Mouse (Mus musculus): ENCODE results near the gene Ndfip2. TPM values are rescaled to one million over a fixed set of nuclear protein-coding genes. Genes with fewer than 3 reads are reported as not detected.
A peak's percentile ranks its signal among the peaks of the same experiment; 100 is the strongest.

Ndfip2 gene
- polyA plus RNA-seq, 1 experiment from 2014 or later, result 120 TPM

DNA sequence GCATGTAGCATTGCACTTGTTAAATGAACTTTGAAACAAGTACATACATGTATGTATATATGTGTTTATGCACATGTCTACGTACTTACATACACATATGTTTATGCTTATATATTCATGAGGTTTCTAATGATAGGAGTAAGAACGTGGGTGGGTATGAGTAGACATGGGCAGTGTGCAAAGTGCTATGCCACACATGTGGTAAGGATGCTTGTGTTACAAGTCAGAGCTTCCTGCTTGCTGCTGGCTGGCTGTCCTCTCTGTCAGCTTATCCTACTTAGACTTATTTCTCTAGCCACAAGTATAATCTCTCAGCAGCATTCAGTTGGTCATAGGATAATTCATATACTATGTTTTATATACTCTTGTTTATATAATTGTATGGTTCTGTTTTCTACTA lies 29.6 kb downstream of the Ndfip2 start:
- no peak overlapping the region for H3K9ac ChIP-seq (replicated peaks)
- H3K4me3 ChIP-seq (replicated peaks), result no peak overlapping the region
- no peaks in the 10 kb centered on the region for H3K27me3 ChIP-seq (replicated peaks)
- no peaks in the 10 kb centered on the region for H3K9me3 ChIP-seq (replicated peaks)
- no peak overlapping the region for H3K4me2 ChIP-seq
- ATAC-seq (ENCODE audit: low FRiP score), result no peak
- peaks cover 19% of the 10 kb centered on the region; the same call in 1 of the 2 replicates for H3K36me3 ChIP-seq
- no peak overlapping the region for H3K27ac ChIP-seq (replicated peaks)
- H3K4me1 ChIP-seq, result 0 out of 2 replicates have a peak, but pooled peaks cover 3% of the 10 kb centered on the region
- whole genome bisulfite sequencing, result 96% methylated on average over 2 of the region's 2 CpGs

DNA sequence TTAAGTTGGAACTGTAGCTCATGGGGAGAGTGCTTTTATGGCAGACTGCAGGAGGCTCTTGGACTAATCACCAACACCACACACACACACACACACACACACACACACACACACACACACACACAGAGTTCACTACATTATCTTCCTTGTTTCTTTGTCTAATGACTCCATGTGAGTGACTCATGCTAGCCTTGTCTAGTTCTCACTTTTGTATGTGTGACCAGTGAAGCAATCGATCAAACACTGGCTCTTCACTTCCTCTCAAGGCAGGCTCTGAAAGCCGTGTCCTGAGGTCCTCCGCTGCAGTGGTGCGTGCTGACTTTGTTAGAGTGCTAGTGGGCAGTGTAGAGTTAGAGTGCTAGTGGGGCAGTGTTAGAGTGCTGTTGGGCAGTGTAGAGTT lies 30.2 kb downstream of the Ndfip2 start:
- no peak overlapping the region for H3K4me2 ChIP-seq
- no peaks in the 10 kb centered on the region for H3K27me3 ChIP-seq (replicated peaks)
- ATAC-seq (ENCODE audit: low FRiP score), result no peak
- no peaks in the 10 kb centered on the region for H3K9me3 ChIP-seq (replicated peaks)
- peaks cover 19% of the 10 kb centered on the region; the same call in 1 of the 2 replicates for H3K36me3 ChIP-seq
- WGBS, result 96% methylated on average over 4 of the region's 4 CpGs
- no peak overlapping the region for H3K4me3 ChIP-seq (replicated peaks)
- H3K9ac ChIP-seq (replicated peaks), result no peak overlapping the region
- 0 out of 2 replicates have a peak, but pooled peaks cover 3% of the 10 kb centered on the region for H3K4me1 ChIP-seq
- no peak overlapping the region for H3K27ac ChIP-seq (replicated peaks)

DNA sequence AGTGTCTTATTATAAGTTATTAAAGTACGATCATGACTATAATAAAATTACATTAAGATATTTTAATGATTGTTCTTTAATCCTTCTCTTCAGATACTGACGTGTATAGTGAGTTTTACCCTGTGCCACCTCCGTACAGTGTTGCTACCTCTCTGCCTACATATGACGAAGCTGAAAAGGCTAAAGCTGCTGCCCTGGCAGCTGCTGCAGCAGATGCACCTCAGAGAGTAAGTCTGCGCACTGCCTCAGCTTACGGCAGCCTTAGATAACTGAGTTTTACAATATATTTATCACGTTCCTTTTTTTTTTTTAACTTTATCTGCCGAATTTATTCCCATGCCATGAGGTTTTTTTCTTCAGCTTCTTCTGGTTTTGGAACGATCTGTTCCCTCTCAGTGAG lies 33.8 kb downstream of the Ndfip2 start:
- Histone ChIP-seq H3K27me3 (replicated peaks) (no peaks in the 10 kb centered on the region), H3K4me3 (replicated peaks) (no peak overlapping the region), H3K4me1 (no peaks in the 10 kb centered on the region), H3K36me3 (peaks cover 23% of the 10 kb centered on the region; the same call in 1 of the 2 replicates), H3K27ac (replicated peaks) (no peak overlapping the region), H3K9me3 (replicated peaks) (no peaks in the 10 kb centered on the region), H3K9ac (replicated peaks) (no peak overlapping the region), H3K4me2 (no peak overlapping the region)
- ATAC-seq (ENCODE audit: low FRiP score), result no peak
- WGBS, result 93% methylated on average over 9 of the region's 9 CpGs

DNA sequence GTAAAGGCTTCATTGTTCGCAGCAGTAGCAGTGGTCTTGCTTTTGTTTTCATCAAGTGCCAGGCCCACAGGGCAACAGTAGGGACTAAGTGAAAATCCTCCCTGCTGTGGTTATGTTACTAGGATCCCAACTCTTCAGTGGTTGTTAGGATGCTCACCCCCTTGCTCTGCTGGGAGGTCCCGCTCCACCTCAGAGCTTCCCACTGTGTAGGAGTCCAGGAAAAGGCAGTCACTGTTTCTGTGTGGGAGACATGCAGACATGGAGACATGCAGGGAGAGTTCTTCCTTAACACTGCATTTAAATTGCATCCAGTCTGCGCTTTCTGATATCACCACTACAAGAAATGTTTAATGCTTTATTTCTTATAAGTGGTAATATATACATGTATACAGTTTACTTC lies 35.4 kb downstream of the Ndfip2 start:
- Histone ChIP-seq H3K27ac (replicated peaks) (no peak overlapping the region), H3K4me3 (replicated peaks) (no peak overlapping the region), H3K27me3 (replicated peaks) (no peaks in the 10 kb centered on the region), H3K4me1 (no peaks in the 10 kb centered on the region), H3K9me3 (replicated peaks) (no peaks in the 10 kb centered on the region), H3K9ac (replicated peaks) (no peak overlapping the region), H3K36me3 (peaks cover 16% of the 10 kb centered on the region; the same call in 1 of the 2 replicates), H3K4me2 (no peak overlapping the region)
- ATAC-seq (ENCODE audit: low FRiP score), result no peak
- 86% methylated on average over 3 of the region's 3 CpGs for WGBS

DNA sequence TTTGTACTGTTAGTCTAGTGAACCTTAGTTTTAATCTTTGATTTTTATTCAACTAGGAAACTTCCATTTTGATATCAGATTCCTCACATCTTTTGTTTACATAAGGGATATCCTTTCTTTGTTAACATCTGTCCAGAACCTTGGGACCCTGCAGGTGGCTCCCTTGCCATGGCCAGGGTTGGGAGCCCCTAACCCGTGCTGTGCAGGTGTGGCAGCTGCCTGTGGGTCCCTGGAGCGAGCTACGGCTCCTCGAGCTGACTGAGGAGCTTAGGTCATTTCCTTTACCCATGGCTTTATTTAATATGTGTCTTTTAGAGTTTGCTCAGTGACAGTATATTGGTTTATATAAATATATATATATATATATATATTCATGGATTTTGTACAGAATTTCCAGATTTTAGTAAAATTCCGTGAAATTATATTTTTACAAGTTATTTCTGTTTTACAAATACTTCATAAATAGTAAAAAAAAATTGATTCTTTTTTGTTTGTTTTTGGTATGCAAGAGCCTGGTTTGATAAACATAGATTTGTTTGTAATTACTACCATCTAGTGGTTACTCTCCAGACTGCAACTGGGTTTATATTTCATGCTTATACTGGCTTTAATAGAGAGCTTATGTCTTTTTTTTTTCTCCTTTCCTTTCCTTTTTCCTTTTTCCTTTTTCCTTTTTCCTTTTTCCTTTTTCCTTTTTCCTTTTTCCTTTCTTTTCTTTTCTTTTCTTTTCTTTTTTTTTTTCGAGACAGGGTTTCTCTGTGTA lies 37.6 kb downstream of the Ndfip2 start:
- Histone ChIP-seq H3K27ac (replicated peaks) (no peak overlapping the region), H3K9me3 (replicated peaks) (no peaks in the 10 kb centered on the region), H3K9ac (replicated peaks) (no peak overlapping the region), H3K27me3 (replicated peaks) (no peaks in the 10 kb centered on the region), H3K4me1 (no peaks in the 10 kb centered on the region), H3K4me2 (no peak overlapping the region), H3K36me3 (peaks cover 12% of the 10 kb centered on the region; the same call in 1 of the 2 replicates), H3K4me3 (replicated peaks) (no peak overlapping the region)
- ATAC-seq (ENCODE audit: low FRiP score), result no peak; the same call in 1 of the 2 replicates
- WGBS, result 62% methylated on average over 6 of the region's 6 CpGs

DNA sequence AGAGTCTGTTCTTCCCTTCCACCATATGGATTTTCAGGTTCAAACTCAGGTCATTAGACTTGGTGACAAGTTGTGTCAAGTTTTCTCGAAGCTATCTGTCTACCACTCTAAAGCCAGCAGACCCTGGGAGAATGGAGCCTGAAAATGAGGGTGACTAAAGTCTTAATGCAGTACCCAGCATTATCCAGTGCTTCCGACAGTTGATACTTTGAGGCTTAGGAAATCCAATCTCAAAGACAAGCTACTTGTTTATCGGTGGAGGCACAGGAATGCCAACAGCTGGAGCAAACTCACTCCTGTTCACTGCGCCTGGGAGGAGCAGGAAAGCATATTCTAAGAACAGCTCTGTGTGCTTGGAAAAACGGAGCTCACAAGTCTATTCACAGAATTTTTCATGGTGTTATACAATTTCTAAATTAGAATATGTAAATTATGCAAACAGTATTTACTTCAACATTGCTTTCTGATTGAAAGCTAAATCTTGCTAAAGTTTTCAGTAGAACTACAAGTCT lies 41.4 kb downstream of the Ndfip2 start:
- WGBS, result 82% methylated on average over 5 of the region's 5 CpGs
- Histone ChIP-seq H3K9me3 (replicated peaks) (no peaks in the 10 kb centered on the region), H3K27ac (replicated peaks) (no peak overlapping the region), H3K27me3 (replicated peaks) (no peaks in the 10 kb centered on the region), H3K4me2 (no peak overlapping the region), H3K4me3 (replicated peaks) (no peak overlapping the region), H3K4me1 (no peaks in the 10 kb centered on the region), H3K9ac (replicated peaks) (no peak overlapping the region), H3K36me3 (peaks cover 4% of the 10 kb centered on the region; the same call in 1 of the 2 replicates)
- ATAC-seq (ENCODE audit: low FRiP score), result no peak

DNA sequence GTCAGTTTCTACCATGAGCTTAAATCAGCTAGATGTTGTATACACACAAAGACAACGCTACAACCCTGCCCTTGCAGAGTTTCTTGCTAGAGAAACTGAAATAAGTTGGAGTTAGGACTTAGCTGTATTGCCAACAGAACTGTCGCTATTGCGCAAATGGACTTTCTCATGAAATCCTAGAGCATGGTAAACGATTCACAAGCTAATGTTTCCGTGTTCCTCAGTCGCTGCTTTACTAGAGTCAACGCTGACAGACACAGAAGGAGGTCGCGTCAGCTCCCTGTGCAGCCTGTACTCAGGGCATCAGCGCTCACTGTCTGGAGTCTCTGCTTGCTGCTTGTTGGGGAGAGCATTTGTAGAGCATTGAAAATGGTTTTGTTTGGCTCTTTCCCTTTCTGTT lies 42.2 kb downstream of the Ndfip2 start:
- no peak for ATAC-seq (ENCODE audit: low FRiP score)
- no peaks in the 10 kb centered on the region for H3K4me1 ChIP-seq
- no peaks in the 10 kb centered on the region for H3K9me3 ChIP-seq (replicated peaks)
- no peak overlapping the region for H3K9ac ChIP-seq (replicated peaks)
- peaks cover 6% of the 10 kb centered on the region for H3K36me3 ChIP-seq
- no peak overlapping the region for H3K27ac ChIP-seq (replicated peaks)
- no peak overlapping the region for H3K4me2 ChIP-seq
- H3K4me3 ChIP-seq (replicated peaks), result no peak overlapping the region
- no peaks in the 10 kb centered on the region for H3K27me3 ChIP-seq (replicated peaks)
- WGBS, result 80% methylated on average over 10 of the region's 10 CpGs

DNA sequence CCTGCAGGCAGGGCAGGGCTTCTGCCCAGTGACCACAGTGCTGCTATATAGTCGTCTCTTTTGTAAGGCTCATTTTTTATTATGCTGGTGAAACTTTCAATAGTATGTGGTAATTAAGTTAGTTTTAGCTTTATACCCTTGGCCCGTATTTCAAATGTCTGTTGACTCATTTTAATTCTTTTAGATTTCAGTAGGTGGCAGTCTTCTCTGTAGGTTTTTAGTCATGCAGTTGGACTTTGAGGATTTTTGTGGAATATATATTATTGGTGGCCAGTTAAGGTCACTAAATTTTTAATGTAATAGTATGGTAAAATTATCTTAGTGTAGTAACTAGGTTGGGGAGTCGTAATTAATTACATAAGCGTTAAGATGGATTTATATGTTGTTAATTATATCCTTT lies 44.3 kb downstream of the Ndfip2 start:
- 64% methylated on average over 4 of the region's 4 CpGs for WGBS
- ATAC-seq (ENCODE audit: low FRiP score), result no peak

DNA sequence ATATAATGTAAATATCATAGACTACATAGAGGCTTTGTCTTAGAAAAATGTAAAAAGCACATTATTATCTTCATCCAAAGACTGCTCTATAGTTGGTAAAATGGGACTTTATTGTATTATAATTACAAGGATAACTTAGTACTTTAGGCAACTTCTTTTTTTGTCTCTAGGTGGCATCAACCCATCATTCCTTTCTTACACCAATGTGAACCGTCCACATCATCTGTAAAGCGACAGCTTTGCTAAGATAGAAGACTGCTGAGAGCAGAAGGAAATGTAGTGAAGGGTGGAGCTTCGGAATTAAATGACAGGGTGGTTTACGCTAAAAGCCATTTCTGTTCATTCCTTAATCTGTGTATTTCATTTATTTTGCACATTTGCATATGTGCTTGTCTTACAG lies 49.3 kb downstream of the Ndfip2 start:
- H3K9me3 ChIP-seq (replicated peaks), result no peaks in the 10 kb centered on the region
- WGBS, result 73% methylated on average over 4 of the region's 4 CpGs
- H3K4me2 ChIP-seq, result no peak overlapping the region
- H3K36me3 ChIP-seq, result peaks cover 16% of the 10 kb centered on the region
- H3K27ac ChIP-seq (replicated peaks), result no peak overlapping the region
- no peaks in the 10 kb centered on the region for H3K27me3 ChIP-seq (replicated peaks)
- no peak for ATAC-seq (ENCODE audit: low FRiP score)
- H3K4me3 ChIP-seq (replicated peaks), result no peak overlapping the region
- H3K4me1 ChIP-seq, result no peaks in the 10 kb centered on the region
- no peak overlapping the region for H3K9ac ChIP-seq (replicated peaks)

More for the DNA sequence above, 44.3 kb downstream of the Ndfip2 start:
- Histone ChIP-seq H3K9ac (replicated peaks) (no peak overlapping the region), H3K36me3 (peaks cover 7% of the 10 kb centered on the region), H3K9me3 (replicated peaks) (no peaks in the 10 kb centered on the region), H3K4me1 (no peaks in the 10 kb centered on the region), H3K4me3 (replicated peaks) (no peak overlapping the region), H3K27me3 (replicated peaks) (no peaks in the 10 kb centered on the region), H3K4me2 (no peak overlapping the region), H3K27ac (replicated peaks) (no peak overlapping the region)

DNA sequence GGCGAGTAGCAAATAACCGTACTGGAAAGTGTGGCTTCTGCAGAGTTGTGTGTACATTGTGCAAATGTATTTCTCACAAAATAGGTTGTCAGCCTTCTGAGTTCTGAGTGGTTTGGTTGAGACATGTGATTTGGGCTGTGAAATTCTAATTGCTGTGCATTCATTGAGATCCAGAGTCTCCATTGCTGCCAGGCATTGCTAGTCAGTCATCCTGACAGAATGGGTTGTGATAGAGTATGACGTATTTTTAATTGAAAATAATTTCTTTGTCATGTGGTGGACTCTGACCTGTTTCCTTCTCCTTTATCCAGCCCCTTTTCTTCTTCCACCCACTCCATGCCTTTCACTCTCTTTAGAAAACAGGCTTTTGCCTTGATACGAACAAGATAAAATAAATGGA lies 54.0 kb downstream of the Ndfip2 start:
- WGBS, result 87% methylated on average over 4 of the region's 4 CpGs

DNA sequence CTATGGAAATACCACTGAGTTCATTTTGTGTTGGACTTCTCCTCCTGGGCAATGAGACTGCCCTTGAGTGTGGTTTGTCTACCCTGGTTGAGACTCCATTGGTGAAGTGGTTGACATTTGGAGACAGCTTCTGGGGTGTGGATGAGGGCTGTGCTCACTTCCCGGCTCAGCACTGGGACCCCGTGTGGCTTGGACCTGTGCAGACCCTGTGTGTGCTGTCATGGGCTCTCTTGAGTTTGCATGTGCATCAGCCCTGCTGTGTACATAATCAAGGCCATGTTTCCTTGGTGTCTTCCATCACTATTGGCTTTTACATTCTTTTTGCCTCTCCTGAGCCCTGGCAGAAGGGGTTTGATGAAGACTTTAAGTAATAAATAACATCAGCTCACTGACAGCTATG lies 54.6 kb downstream of the Ndfip2 start:
- Histone ChIP-seq H3K9me3 (replicated peaks) (no peaks in the 10 kb centered on the region), H3K27me3 (replicated peaks) (no peaks in the 10 kb centered on the region), H3K27ac (replicated peaks) (no peak overlapping the region), H3K36me3 (peaks cover 13% of the 10 kb centered on the region), H3K4me3 (replicated peaks) (no peak overlapping the region), H3K4me1 (no peaks in the 10 kb centered on the region), H3K9ac (replicated peaks) (no peak overlapping the region), H3K4me2 (no peak overlapping the region)
- 92% methylated on average over 2 of the region's 2 CpGs for WGBS
- ATAC-seq (ENCODE audit: low FRiP score), result no peak

More for the DNA sequence above, 54.0 kb downstream of the Ndfip2 start:
- no peak overlapping the region for H3K27ac ChIP-seq (replicated peaks)
- ATAC-seq (ENCODE audit: low FRiP score), result no peak
- H3K27me3 ChIP-seq (replicated peaks), result no peaks in the 10 kb centered on the region
- no peak overlapping the region for H3K9ac ChIP-seq (replicated peaks)
- peaks cover 13% of the 10 kb centered on the region for H3K36me3 ChIP-seq
- H3K9me3 ChIP-seq (replicated peaks), result no peaks in the 10 kb centered on the region
- no peak overlapping the region for H3K4me3 ChIP-seq (replicated peaks)
- no peaks in the 10 kb centered on the region for H3K4me1 ChIP-seq
- no peak overlapping the region for H3K4me2 ChIP-seq

DNA sequence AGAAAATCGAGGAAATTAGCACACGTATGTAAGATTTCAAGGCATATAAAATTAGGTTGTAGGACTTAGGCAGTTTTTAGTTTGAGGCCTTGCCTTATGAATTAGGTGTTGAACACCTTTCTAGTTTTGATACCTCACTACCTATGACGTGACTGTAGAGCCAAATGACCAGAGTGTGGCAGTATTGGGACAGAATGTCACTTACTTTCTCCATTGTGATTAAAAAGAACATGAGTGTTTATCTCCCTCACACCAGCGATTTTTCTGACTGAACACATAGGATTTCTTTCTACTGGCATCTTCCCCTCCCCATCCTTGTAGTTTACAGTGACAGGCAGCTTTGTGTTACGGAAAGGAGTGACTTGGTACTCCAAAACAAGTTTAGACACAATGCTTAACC lies 55.5 kb downstream of the Ndfip2 start:
- WGBS, result 51% methylated on average over 5 of the region's 5 CpGs
- H3K4me3 ChIP-seq (replicated peaks), result no peak overlapping the region
- 0 out of 2 replicates have a peak, but pooled peaks have one; percentile 32 for ATAC-seq (ENCODE audit: low FRiP score)
- H3K9ac ChIP-seq (replicated peaks), result no peak overlapping the region
- no peaks in the 10 kb centered on the region for H3K4me1 ChIP-seq
- no peaks in the 10 kb centered on the region for H3K27me3 ChIP-seq (replicated peaks)
- no peak overlapping the region for H3K4me2 ChIP-seq
- H3K36me3 ChIP-seq, result peaks cover 13% of the 10 kb centered on the region
- no peak overlapping the region for H3K27ac ChIP-seq (replicated peaks)
- H3K9me3 ChIP-seq (replicated peaks), result no peaks in the 10 kb centered on the region

Data from neural tube, embryonic 15.5 days (tissue).